Mouse (Mus musculus) c-Kit-positive CD71-positive TER-119-positive erythroid progenitor cells, embryonic 14.5 days (primary cell): ENCODE results near the gene Slc17a6.
"Not testable (repeated sequence)": the region's sequence is repeated elsewhere in the genome, so short reads cannot be mapped to it uniquely, and the experiment has no call there.

Experiments used
- DNase-seq: peaks from one replicate; pipeline ENCODE4 v3.0.0-alpha.2; 2013; ENCODE audit warnings: low spot score

Slc17a6 gene

GRCm38 (mm10) chr7:51693539-51694217 is 71.9 kb downstream of the Slc17a6 start:
- DNase-seq: no peak

- DNase-seq: no peak
Measured at GRCm38 (mm10) chr7:51694452-51694851, 72.6 kb downstream of the Slc17a6 start.

GRCm38 (mm10) chr7:51709508-51709907 is 87.7 kb downstream of the Slc17a6 start:
- no peak for DNase-seq

- not testable (repeated sequence) for DNase-seq
Measured at GRCm38 (mm10) chr7:51710346-51710745, 88.5 kb downstream of the Slc17a6 start.

- no peak for DNase-seq
Measured at GRCm38 (mm10) chr7:51715771-51716170, 94.0 kb downstream of the Slc17a6 start.
